Mouse (Mus musculus) liver, embryonic 15.5 days (tissue): Measurements from ENCODE around the gene Arhgap29. TPM values are rescaled to one million over a fixed set of nuclear protein-coding genes. Genes with fewer than 3 reads are reported as not detected.

Source experiments
- ATAC-seq: fragments of 200-750 bp; cut with Nextera tagmentation; 2 replicates; pipeline ENCODE4 v1.8.0; 2017; ENCODE audit warnings: moderate number of reproducible peaks, mild to moderate bottlenecking, moderate library complexity; ENCODE audit not compliant: insufficient read depth
- H3K27ac ChIP-seq: fragments of 300-500 bp; sonication (generic); replicated peaks from 2 replicates; pipeline ENCODE4 v1.5.1; 2015; ENCODE audit warnings: mild to moderate bottlenecking, inconsistent platforms
- H3K27me3 ChIP-seq: fragments of 300-500 bp; sonication (generic); 2 replicates; pipeline ENCODE4 v1.6.1; 2015; ENCODE audit warnings: mild to moderate bottlenecking, inconsistent platforms
- H3K36me3 ChIP-seq: fragments of 300-500 bp; sonication (generic); replicated peaks from 2 replicates; pipeline ENCODE4 v1.6.1; 2015; ENCODE audit warnings: moderate library complexity, mild to moderate bottlenecking, inconsistent platforms
- H3K4me1 ChIP-seq: fragments of 300-500 bp; sonication (generic); replicated peaks from 2 replicates; pipeline ENCODE4 v1.6.1; 2015; ENCODE audit warnings: inconsistent platforms
- H3K4me2 ChIP-seq: fragments of 300-500 bp; sonication (generic); 2 replicates; pipeline ENCODE4 v1.6.1; 2015; ENCODE audit warnings: moderate library complexity, mild to moderate bottlenecking, inconsistent platforms
- H3K4me3 ChIP-seq: fragments of 300-500 bp; sonication (generic); replicated peaks from 2 replicates; pipeline ENCODE4 v1.5.1; 2015; ENCODE audit warnings: mild to moderate bottlenecking, inconsistent platforms
- H3K9ac ChIP-seq: fragments of 300-500 bp; sonication (generic); 2 replicates; pipeline ENCODE4 v1.6.1; 2015; ENCODE audit warnings: moderate library complexity, mild to moderate bottlenecking, inconsistent platforms
- H3K9me3 ChIP-seq: fragments of 300-500 bp; sonication (generic); replicated peaks from 2 replicates; pipeline ENCODE4 v1.6.1; 2016; ENCODE audit warnings: inconsistent platforms
- WGBS: fragments of 180-500 bp; shearing (Covaris S2); methylation state at CpG from one replicate; pipeline ENCODE4 v1.1.7; 2015; ENCODE audit warnings: mixed read lengths; ENCODE audit not compliant: insufficient replicate concordance; 5-methylcytosine and 5-hydroxymethylcytosine counted together
- polyA plus RNA-seq: library from polyadenylated mRNA; unstranded; fragments of >200 nt; fragmentation: Nextera tagmentation; extraction: Ambion mirVana; gene quantifications from 2 replicates; pipeline ENCODE4 v1.2.1, GENCODE M21; 2015

The Arhgap29 gene
- polyA plus RNA-seq, 1 experiment from 2014 or later = 5.4 TPM

GRCm38 (mm10) chr3:122040522-122040921 lies 88.2 kb downstream of the Arhgap29 start:
- 56% methylated on average over 6 of the region's 6 CpGs for WGBS
- Histone ChIP-seq H3K27me3 (peaks cover 24% of the 10 kb centered on the region), H3K27ac (no peak overlapping the region), H3K9ac (no peak overlapping the region), H3K9me3 (no peaks in the 10 kb centered on the region), H3K4me3 (no peak overlapping the region), H3K36me3 (no peaks in the 10 kb centered on the region), H3K4me2 (no peak overlapping the region), H3K4me1 (0 out of 2 replicates have a peak, but pooled peaks cover 3% of the 10 kb centered on the region)
- ATAC-seq = no peak

- H3K9me3 ChIP-seq = no peaks in the 10 kb centered on the region
- ATAC-seq = no peak
- no peaks in the 10 kb centered on the region for H3K36me3 ChIP-seq
- peaks cover 4% of the 10 kb centered on the region; the same call in 1 of the 2 replicates for H3K4me1 ChIP-seq
- H3K27ac ChIP-seq = no peak overlapping the region
- no peak overlapping the region for H3K9ac ChIP-seq
- H3K4me3 ChIP-seq = no peak overlapping the region
- H3K4me2 ChIP-seq = no peak overlapping the region
- 4% methylated on average over 8 of the region's 8 CpGs for WGBS
- H3K27me3 ChIP-seq = peaks cover 24% of the 10 kb centered on the region
Measured at GRCm38 (mm10) chr3:122043102-122043501, 90.8 kb downstream of the Arhgap29 start.

DNA sequence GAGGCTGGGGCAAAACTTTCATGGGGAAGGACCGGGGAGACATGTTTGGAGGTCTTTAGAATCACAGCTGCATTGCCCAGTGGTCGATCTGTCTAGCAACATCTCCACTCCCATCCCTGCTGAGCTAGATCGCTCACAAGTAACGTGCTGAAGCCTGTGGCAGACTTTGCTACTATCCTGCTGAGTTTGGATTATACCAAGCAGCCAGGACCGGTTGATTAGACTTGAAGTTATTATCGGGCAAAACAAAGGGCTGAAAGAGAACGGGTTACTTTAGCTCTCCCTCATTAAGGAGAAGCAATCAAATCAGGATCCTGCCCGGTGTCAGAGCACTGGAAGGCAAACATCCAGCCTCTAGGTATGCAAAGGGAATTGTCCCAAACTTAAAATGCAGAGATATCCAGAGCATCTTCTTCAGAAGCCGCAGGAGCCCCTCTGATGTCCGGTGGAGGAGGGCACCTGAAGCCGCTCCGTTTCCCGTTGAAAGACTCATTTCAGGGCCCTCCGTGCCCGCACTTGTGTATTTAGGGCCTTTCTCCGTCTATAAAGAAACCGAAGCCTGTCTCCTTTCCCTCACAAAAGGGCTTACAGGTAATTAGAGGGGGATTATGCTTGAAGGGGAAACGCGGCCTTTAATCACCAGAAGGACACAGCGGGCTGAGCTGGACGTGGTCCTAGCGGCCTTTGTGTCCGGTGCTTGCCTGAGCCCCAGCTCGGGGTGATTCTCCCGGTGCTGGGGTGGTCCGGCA lies 91.6 kb downstream of the Arhgap29 start, which contains the start of gene Abca4:
Abca4 (plus strand) TSS at position 645 of the 749 bp plus-strand sequence.
- H3K27me3 ChIP-seq = peaks cover 24% of the 10 kb centered on the region
- no peaks in the 10 kb centered on the region for H3K9me3 ChIP-seq
- ATAC-seq = no peak
- no peak within 1 kb of the TSS for H3K9ac ChIP-seq
- WGBS = 38% methylated on average over 26 of the region's 26 CpGs
- no peak within 1 kb of the TSS for H3K27ac ChIP-seq
- no peaks in the 10 kb centered on the region for H3K36me3 ChIP-seq
- no peak within 1 kb of the TSS for H3K4me2 ChIP-seq
- H3K4me3 ChIP-seq = no peak within 1 kb of the TSS
- peaks cover 11% of the 10 kb centered on the region for H3K4me1 ChIP-seq

DNA sequence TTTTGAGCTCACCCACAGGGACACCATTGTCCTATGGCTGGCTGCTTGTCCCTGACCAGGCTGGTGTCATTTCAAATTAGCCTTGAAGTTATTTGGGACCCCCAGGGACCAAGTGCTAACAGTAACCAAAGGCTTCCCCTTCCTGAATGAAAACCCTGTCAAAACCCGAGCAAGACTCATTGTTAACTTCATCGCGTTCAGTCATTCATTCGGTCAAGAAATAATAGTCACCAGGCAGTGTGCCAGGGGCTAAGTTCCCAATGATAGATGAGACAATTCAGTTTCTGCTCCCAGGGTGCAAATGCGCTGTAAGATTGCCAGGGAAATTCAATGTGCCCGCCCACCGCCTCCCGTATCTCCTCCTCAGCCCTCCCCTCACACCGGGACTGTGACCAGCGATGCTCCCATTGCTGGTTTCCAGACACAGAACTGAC lies 93.9 kb downstream of the Arhgap29 start:
- Histone ChIP-seq H3K9ac (no peak overlapping the region), H3K4me2 (no peak overlapping the region), H3K27ac (no peak overlapping the region), H3K27me3 (peaks cover 24% of the 10 kb centered on the region), H3K4me1 (peaks cover 11% of the 10 kb centered on the region), H3K9me3 (no peaks in the 10 kb centered on the region), H3K36me3 (no peaks in the 10 kb centered on the region), H3K4me3 (no peak overlapping the region)
- WGBS = 62% methylated on average over 10 of the region's 10 CpGs
- no peak for ATAC-seq

DNA sequence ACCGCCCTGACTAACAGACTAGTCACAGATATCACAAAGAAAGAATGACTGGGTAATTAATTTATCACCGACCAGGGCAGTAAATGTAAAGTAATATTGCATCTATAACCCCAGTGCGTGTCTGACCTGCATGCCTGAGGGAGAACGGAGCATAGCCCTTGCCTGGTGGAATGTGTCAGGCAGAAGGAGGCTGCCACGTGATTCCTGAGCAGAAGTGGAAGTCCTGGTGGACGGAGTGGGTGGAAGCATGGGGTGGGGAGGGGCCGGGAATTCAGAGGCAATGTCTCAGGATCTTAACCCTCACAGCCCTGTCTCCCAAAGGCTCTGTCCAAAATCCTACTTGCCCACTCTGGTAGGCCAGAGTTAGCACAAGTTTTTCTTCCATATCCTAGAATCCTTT lies 95.1 kb downstream of the Arhgap29 start:
- Histone ChIP-seq H3K27me3 (peaks cover 24% of the 10 kb centered on the region), H3K4me2 (no peak overlapping the region), H3K4me1 (peaks cover 11% of the 10 kb centered on the region), H3K9me3 (no peaks in the 10 kb centered on the region), H3K9ac (no peak overlapping the region), H3K36me3 (no peaks in the 10 kb centered on the region), H3K4me3 (no peak overlapping the region), H3K27ac (no peak overlapping the region)
- 52% methylated on average over 7 of the region's 7 CpGs for WGBS
- ATAC-seq = no peak

DNA sequence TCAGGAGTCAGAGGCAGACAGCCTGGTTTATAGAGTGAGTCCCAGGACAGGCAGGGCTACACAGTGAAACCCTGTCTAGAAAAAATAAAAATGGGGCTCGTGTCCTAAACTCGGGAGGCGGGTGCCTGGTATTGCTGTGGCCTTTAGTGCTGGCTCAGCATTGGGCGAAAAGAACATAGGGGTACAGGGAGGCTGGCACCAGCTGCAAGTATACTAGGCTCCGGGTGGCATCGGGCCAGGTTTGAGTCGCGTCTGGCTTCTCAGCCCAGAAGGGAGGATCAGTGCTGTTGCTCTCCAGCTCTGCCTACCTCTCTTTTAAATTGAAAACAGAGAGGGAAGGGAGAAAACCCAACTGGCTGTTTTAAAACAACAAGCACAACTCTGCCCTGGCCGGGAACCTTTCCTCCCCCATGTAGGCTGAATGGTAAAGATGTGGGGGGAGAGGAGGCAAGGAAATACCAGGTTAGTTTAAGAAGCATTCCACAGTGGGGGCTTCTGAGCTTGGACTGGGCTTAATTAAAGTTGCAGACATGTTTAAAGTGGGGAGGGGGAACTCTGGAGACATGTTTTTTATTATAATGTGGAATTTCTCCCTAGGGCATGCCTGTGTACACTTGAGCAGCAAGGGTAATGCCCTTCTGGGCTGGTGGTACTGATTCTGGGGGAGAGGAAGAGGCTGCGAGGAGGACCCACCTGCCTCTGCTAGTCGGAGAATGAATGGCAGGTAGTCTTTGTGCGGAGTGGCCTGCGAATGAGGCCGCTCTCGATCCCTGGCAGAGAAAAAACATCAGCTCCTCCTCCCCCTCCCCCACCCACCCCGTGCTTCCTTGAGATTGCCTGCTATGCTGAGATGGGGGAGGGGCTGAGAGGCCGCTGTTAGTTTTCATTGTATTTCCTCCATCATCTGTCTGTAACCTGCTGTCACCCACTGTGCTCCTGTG lies 95.8 kb downstream of the Arhgap29 start:
- Histone ChIP-seq H3K4me2 (no peak overlapping the region), H3K9me3 (no peaks in the 10 kb centered on the region), H3K36me3 (no peaks in the 10 kb centered on the region), H3K9ac (no peak overlapping the region), H3K4me1 (peaks cover 11% of the 10 kb centered on the region), H3K27me3 (peaks cover 17% of the 10 kb centered on the region), H3K27ac (no peak overlapping the region), H3K4me3 (no peak overlapping the region)
- ATAC-seq = no peak
- WGBS = 38% methylated on average over 17 of the region's 17 CpGs

GRCm38 (mm10) chr3:122049158-122049557 lies 96.8 kb downstream of the Arhgap29 start:
- H3K36me3 ChIP-seq = no peaks in the 10 kb centered on the region
- no peak overlapping the region for H3K27ac ChIP-seq
- no peak overlapping the region for H3K4me3 ChIP-seq
- no peaks in the 10 kb centered on the region for H3K9me3 ChIP-seq
- peaks cover 8% of the 10 kb centered on the region for H3K4me1 ChIP-seq
- WGBS = 34% methylated on average over 6 of the region's 6 CpGs
- H3K27me3 ChIP-seq = peaks cover 7% of the 10 kb centered on the region
- no peak overlapping the region for H3K4me2 ChIP-seq
- no peak for ATAC-seq
- no peak overlapping the region for H3K9ac ChIP-seq

DNA sequence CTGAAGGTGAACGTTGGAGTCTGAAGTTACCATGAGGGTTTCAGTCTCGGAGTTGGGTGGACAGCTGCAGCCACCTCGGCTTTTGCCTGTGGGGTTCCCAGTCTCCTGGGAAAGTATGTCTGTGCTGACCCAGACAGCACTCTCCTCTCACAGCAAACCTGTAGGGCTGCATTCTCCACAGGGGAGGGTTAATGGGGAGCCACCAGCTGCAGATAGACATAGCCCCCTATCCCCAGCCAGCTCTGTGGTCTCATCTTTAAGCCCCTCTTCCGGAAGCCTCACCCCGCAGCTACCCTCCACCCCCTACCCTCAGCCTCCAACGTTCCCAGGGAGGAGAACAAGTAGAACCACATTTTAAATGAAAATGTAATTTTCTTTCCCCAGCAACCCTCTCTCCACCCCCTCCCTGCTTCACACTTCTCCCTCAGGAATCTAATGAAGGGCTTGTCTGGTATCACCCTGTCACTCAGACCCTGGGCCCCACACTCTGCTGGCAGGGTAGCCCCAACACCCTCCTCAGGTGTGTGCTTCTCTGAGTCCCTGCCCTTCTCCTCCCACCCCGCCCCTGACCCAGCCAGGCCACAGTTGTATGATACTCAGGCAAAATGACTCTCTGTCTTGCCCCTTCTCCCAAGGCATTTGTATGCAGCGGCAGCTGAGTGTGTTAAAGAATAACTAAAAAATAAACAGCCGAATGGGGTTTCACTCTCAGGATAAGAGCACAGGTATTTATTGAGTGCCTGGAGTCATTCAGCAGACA lies 106.3 kb downstream of the Arhgap29 start:
- H3K27ac ChIP-seq = no peak overlapping the region
- 46% methylated on average over 9 of the region's 9 CpGs for WGBS

GRCm38 (mm10) chr3:122062586-122062985 lies 110.2 kb downstream of the Arhgap29 start:
- H3K27me3 ChIP-seq = no peaks in the 10 kb centered on the region
- WGBS = 67% methylated on average over 10 of the region's 10 CpGs
- no peak overlapping the region for H3K9ac ChIP-seq
- H3K4me1 ChIP-seq = no peaks in the 10 kb centered on the region; the same call in 1 of the 2 replicates
- ATAC-seq = no peak
- H3K27ac ChIP-seq = no peak overlapping the region
- no peak overlapping the region for H3K4me2 ChIP-seq
- H3K36me3 ChIP-seq = no peaks in the 10 kb centered on the region
- H3K9me3 ChIP-seq = no peaks in the 10 kb centered on the region
- no peak overlapping the region for H3K4me3 ChIP-seq

More for the DNA sequence above, 106.3 kb downstream of the Arhgap29 start:
- Histone ChIP-seq H3K9me3 (no peaks in the 10 kb centered on the region), H3K9ac (no peak overlapping the region), H3K4me3 (no peak overlapping the region), H3K4me1 (no peaks in the 10 kb centered on the region; the same call in 1 of the 2 replicates), H3K27me3 (no peaks in the 10 kb centered on the region), H3K4me2 (no peak overlapping the region), H3K36me3 (no peaks in the 10 kb centered on the region)
- ATAC-seq = no peak

GRCm38 (mm10) chr3:122064556-122065410 lies 112.4 kb downstream of the Arhgap29 start:
- no peaks in the 10 kb centered on the region for H3K36me3 ChIP-seq
- 58% methylated on average over 13 of the region's 13 CpGs for WGBS
- no peak overlapping the region for H3K4me2 ChIP-seq
- no peak for ATAC-seq
- H3K4me1 ChIP-seq = no peaks in the 10 kb centered on the region
- H3K27me3 ChIP-seq = no peaks in the 10 kb centered on the region
- no peak overlapping the region for H3K27ac ChIP-seq
- H3K4me3 ChIP-seq = no peak overlapping the region
- no peaks in the 10 kb centered on the region for H3K9me3 ChIP-seq
- H3K9ac ChIP-seq = no peak overlapping the region
